In genomic region chr9:78491169-78491568, GRCm38 (mm10) we compare ENCODE assay signal across 26 mouse cellular contexts. TPM values are rescaled to one million over a fixed set of nuclear protein-coding genes. Genes with fewer than 3 reads are reported as not detected.
A peak's percentile ranks its signal among the peaks of the same experiment; 100 is the strongest.
DNase-seq lines count a peak whose midpoint lies in the region; ATAC-seq and TF ChIP-seq lines count a peak whose summit lies in the region.
"Had no signal": no experiment of that assay in that cellular context is flagged by ENCODE, and none has a peak within 500 bp of the region (broad histone marks: within the 10 kb centered on the region; RNA-seq: fewer than 3 reads in every experiment).

No protein-coding gene starts in this region.

- H3K4me2 ChIP-seq in lung, postnatal 0 days (replicated peaks; ENCODE audit: low read depth, low read length) = no peak overlapping the region
- H3K4me2 ChIP-seq in intestine, postnatal 0 days (replicated peaks; ENCODE audit: low read depth) = no peak overlapping the region
- no peak overlapping the region for H3K4me2 ChIP-seq in liver, embryonic 11.5 days
- H3K4me2 ChIP-seq: heart, embryonic 12.5 days; heart, embryonic 15.5 days; hindbrain, embryonic 13.5 days had no signal

- no peak for TF ChIP-seq CTCF in lung, postnatal 0 days (IDR thresholded peaks at IDR 0.05)
- TF ChIP-seq CTCF in intestine, postnatal 0 days (IDR thresholded peaks at IDR 0.05; ENCODE audit: low read depth) = no peak

- H3K27me3 ChIP-seq in lung, postnatal 0 days (replicated peaks; ENCODE audit: insufficient read depth, low read length) = no peaks in the 10 kb centered on the region
- no peaks in the 10 kb centered on the region for H3K27me3 ChIP-seq in intestine, postnatal 0 days (replicated peaks; ENCODE audit: control insufficient read depth, insufficient read depth, low read length)
- no peaks in the 10 kb centered on the region for H3K27me3 ChIP-seq in liver, embryonic 11.5 days (replicated peaks; ENCODE audit: control insufficient read depth, insufficient read depth, low read length)
- H3K27me3 ChIP-seq: heart, embryonic 12.5 days; heart, embryonic 15.5 days; hindbrain, embryonic 13.5 days had no signal

- WGBS in lung, postnatal 0 days = 45% methylated on average over 3 of the region's 3 CpGs
- 29% methylated on average over 3 of the region's 3 CpGs for WGBS in intestine, postnatal 0 days
- WGBS in liver, embryonic 11.5 days = 69% methylated on average over 3 of the region's 3 CpGs

- H3K4me3 ChIP-seq in lung, postnatal 0 days (ENCODE audit: low read depth, low read length) = no peak overlapping the region
- H3K4me3 ChIP-seq in intestine, postnatal 0 days (ENCODE audit: low read depth, low read length) = no peak overlapping the region
- no peak overlapping the region for H3K4me3 ChIP-seq in liver, embryonic 11.5 days (ENCODE audit: low read depth, low read length)
- H3K4me3 ChIP-seq: heart, embryonic 12.5 days; heart, embryonic 15.5 days; hindbrain, embryonic 10.5 days; hindbrain, embryonic 13.5 days had no signal

- H3K9me3 ChIP-seq in lung, postnatal 0 days (ENCODE audit: low read length) = no peaks in the 10 kb centered on the region
- H3K9me3 ChIP-seq in intestine, postnatal 0 days (ENCODE audit: control insufficient read depth) = no peaks in the 10 kb centered on the region
- no peaks in the 10 kb centered on the region for H3K9me3 ChIP-seq in liver, embryonic 11.5 days (ENCODE audit: control insufficient read depth, low read length)
- H3K9me3 ChIP-seq: heart, embryonic 12.5 days; heart, embryonic 15.5 days; hindbrain, embryonic 10.5 days; hindbrain, embryonic 13.5 days had no signal

- H3K4me1 ChIP-seq in lung, postnatal 0 days (ENCODE audit: insufficient read depth, low read depth, low read length) = no peaks in the 10 kb centered on the region
- H3K4me1 ChIP-seq in intestine, postnatal 0 days (replicated peaks; ENCODE audit: control insufficient read depth, insufficient read depth, low read length) = no peaks in the 10 kb centered on the region
- H3K4me1 ChIP-seq in liver, embryonic 11.5 days (replicated peaks; ENCODE audit: control insufficient read depth, insufficient read depth, low read length) = no peaks in the 10 kb centered on the region
- H3K4me1 ChIP-seq: heart, embryonic 12.5 days had no signal

- H3K9ac ChIP-seq in lung, postnatal 0 days (replicated peaks; ENCODE audit: low read depth) = no peak overlapping the region
- H3K9ac ChIP-seq in intestine, postnatal 0 days (ENCODE audit: low read depth, low read length) = no peak overlapping the region
- H3K9ac ChIP-seq in liver, embryonic 11.5 days (ENCODE audit: low read depth, low read length) = no peak overlapping the region
- H3K9ac ChIP-seq: forebrain, postnatal 0 days; heart, embryonic 12.5 days; heart, embryonic 15.5 days; hindbrain, embryonic 13.5 days had no signal

- H3K27ac ChIP-seq in lung, postnatal 0 days (ENCODE audit: low read length) = no peak overlapping the region
- H3K27ac ChIP-seq in intestine, postnatal 0 days (ENCODE audit: low read depth, low read length) = peak overlapping the region; percentile 57
- no peak overlapping the region for H3K27ac ChIP-seq in liver, embryonic 11.5 days (ENCODE audit: low read depth, low read length)
- H3K27ac ChIP-seq: heart, embryonic 15.5 days; hindbrain, embryonic 10.5 days; hindbrain, embryonic 13.5 days had no signal

- ATAC-seq in lung, postnatal 0 days = peak; percentile 53; the same call in 1 of the 2 replicates
- no peak for ATAC-seq in intestine, postnatal 0 days
- ATAC-seq in liver, embryonic 11.5 days (replicated peaks; ENCODE audit: low FRiP score) = no peak
- ATAC-seq: activated CD4-positive, CD25-positive, alpha-beta regulatory T cell, adult 4 months; CD4-positive, CD25-positive, alpha-beta regulatory T cell, adult 4 months; forebrain, embryonic 14.5 days; forebrain, postnatal 0 days; hindbrain, embryonic 16.5 days had no signal

- TF ChIP-seq EP300 in lung, postnatal 0 days (IDR thresholded peaks at IDR 0.05) = peak; percentile 67; the same call in 1 of the 2 replicates

- no peaks in the 10 kb centered on the region for H3K36me3 ChIP-seq in lung, postnatal 0 days (ENCODE audit: insufficient read depth, low read length)
- H3K36me3 ChIP-seq in intestine, postnatal 0 days (ENCODE audit: control insufficient read depth, insufficient read depth) = no peaks in the 10 kb centered on the region
- H3K36me3 ChIP-seq in liver, embryonic 11.5 days (ENCODE audit: control insufficient read depth, insufficient read depth, low read length) = no peaks in the 10 kb centered on the region
- H3K36me3 ChIP-seq: heart, embryonic 12.5 days; heart, embryonic 15.5 days; hindbrain, embryonic 10.5 days; hindbrain, embryonic 13.5 days had no signal

- DNase-seq in lung, postnatal 0 days (ENCODE audit: low spot score) = peak; percentile 41
- DNase-seq in lung, postnatal 14 days = no peak
- peak; percentile 21 for DNase-seq in lung, postnatal 36 days
- DNase-seq in lung, postnatal 4 days = no peak
- DNase-seq in cerebellum, adult 11 months = no peak
- DNase-seq in liver, embryonic 11.5 days (ENCODE audit: low spot score) = no peak
- DNase-seq: adrenal gland, adult 8-10 months; adrenal gland, postnatal 25 days; cerebellum, adult 18-20 months; cerebellum, adult 9-10 months; cerebellum, postnatal 14 days; forebrain, postnatal 0 days; gastrocnemius, postnatal 25 days; heart, adult 18-20 months; heart, postnatal 10 days; heart, postnatal 36 days had no signal

RNA-seq across cellular contexts. Expression of gene Eef1a1, which starts 2.2 kb away (rescaled TPM):
- polyA plus RNA-seq in lung, postnatal 0 days (2015; fragmentation: Nextera tagmentation; extraction: Ambion mirVana) = 2,930 and 3,003 TPM in 2 replicates
- polyA plus RNA-seq in intestine, postnatal 0 days (2015; fragmentation: Nextera tagmentation; extraction: Ambion mirVana) = 1,954 and 2,041 TPM in 2 replicates
- polyA plus RNA-seq in liver, embryonic 11.5 days (2014; fragmentation: Nextera tagmentation; extraction: Ambion mirVana) = 4,536 and 4,551 TPM in 2 replicates

RNA-seq across cellular contexts. Expression of gene Gm17324, which starts 42.6 kb away (rescaled TPM):
- 0.80 and 0.88 TPM in 2 replicates for polyA plus RNA-seq in lung, postnatal 0 days (2015; fragmentation: Nextera tagmentation; extraction: Ambion mirVana)
- polyA plus RNA-seq in intestine, postnatal 0 days (2015; fragmentation: Nextera tagmentation; extraction: Ambion mirVana) = 0.17 and 0.39 TPM in 2 replicates
- polyA plus RNA-seq in liver, embryonic 11.5 days (2014; fragmentation: Nextera tagmentation; extraction: Ambion mirVana) = 0.96 and 1.2 TPM in 2 replicates
- polyA plus RNA-seq: activated CD4-positive, CD25-positive, alpha-beta regulatory T cell, adult 4 months; C2C12 had no signal

RNA-seq across cellular contexts. Expression of gene Mto1, which starts 43.2 kb away (rescaled TPM):
- 11.2 and 12.2 TPM in 2 replicates for polyA plus RNA-seq in lung, postnatal 0 days (2015; fragmentation: Nextera tagmentation; extraction: Ambion mirVana)
- 8.2 and 8.4 TPM in 2 replicates for polyA plus RNA-seq in intestine, postnatal 0 days (2015; fragmentation: Nextera tagmentation; extraction: Ambion mirVana)
- polyA plus RNA-seq in liver, embryonic 11.5 days (2014; fragmentation: Nextera tagmentation; extraction: Ambion mirVana) = 43.0 and 44.4 TPM in 2 replicates

RNA-seq across cellular contexts. Expression of gene Cgas, which starts 48.1 kb away (rescaled TPM):
- polyA plus RNA-seq in lung, postnatal 0 days (2015; fragmentation: Nextera tagmentation; extraction: Ambion mirVana) = 0.86 TPM in 2 replicates
- 0.96 and 1.1 TPM in 2 replicates for polyA plus RNA-seq in intestine, postnatal 0 days (2015; fragmentation: Nextera tagmentation; extraction: Ambion mirVana)
- 0.85 and 1.3 TPM in 2 replicates for polyA plus RNA-seq in liver, embryonic 11.5 days (2014; fragmentation: Nextera tagmentation; extraction: Ambion mirVana)

Comparison
In these comparisons a context has a peak if more than half of its experiments do, and no peak if none do; other contexts are left out.
1. DNase-seq: peak in lung, postnatal 0 days (single experiment) and lung, postnatal 36 days (single experiment); none in lung, postnatal 14 days (single experiment), lung, postnatal 4 days (0 of 2), cerebellum, adult 11 months (single experiment) and liver, embryonic 11.5 days (single experiment).